Mouse (Mus musculus) CH12.LX (cell line): ENCODE results near the gene Spz1.

Experiments
- CHD2 ChIP-seq: IDR thresholded peaks from 2 replicates; pipeline ENCODE4 v1.6.1; 2011; ENCODE audit warnings: low read length, improper control_type of control experiment
- CTCF ChIP-seq, 2 experiments: IDR thresholded peaks in 1 of 2; conservative IDR thresholded peaks in 1 of 2; 2 replicates each; pipeline ENCODE4 v1.5.1; 2011 to 2012; ENCODE audit warnings: low read depth in 2 of 2, low read length in 2 of 2, improper control_type of control experiment in 1 of 2, inconsistent platforms in 1 of 2, mild to moderate bottlenecking in 1 of 2, moderate library complexity in 1 of 2
- GABPA ChIP-seq: IDR thresholded peaks from 2 replicates; pipeline ENCODE4 v1.6.1; 2012; ENCODE audit warnings: low read depth, low read length, improper control_type of control experiment, inconsistent platforms; ENCODE audit not compliant: insufficient replicate concordance
- MAX ChIP-seq: IDR thresholded peaks from 2 replicates; pipeline ENCODE4 v1.6.1; 2011; ENCODE audit warnings: low read length, improper control_type of control experiment
- POLR2A ChIP-seq: IDR thresholded peaks from 2 replicates; pipeline ENCODE4 v1.6.1; 2011; ENCODE audit warnings: low read depth, mild to moderate bottlenecking, improper control_type of control experiment, low read length
- TBP ChIP-seq: conservative IDR thresholded peaks from 2 replicates; pipeline ENCODE4 v1.6.1; 2011; ENCODE audit warnings: low read depth, low read length, improper control_type of control experiment

DNA sequence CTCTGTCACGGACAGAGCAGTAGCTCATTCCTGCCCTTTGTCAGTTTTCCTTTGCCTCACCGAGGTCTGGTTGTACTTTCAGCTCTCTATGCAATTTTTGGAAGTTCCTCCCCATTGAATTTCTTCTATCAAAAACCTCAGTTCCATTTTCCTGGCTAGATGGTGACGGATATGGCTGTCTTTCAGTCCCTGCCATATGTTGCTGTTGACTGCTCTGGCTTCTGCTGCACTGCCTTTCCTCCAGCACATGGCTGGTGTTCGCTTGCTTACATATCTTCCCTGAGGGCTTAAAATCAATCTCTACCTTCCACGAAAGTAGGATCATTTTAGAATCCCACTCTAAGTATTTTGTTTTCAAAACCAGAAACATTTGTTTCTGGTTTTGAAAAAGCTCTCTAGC is 16.5 kb downstream of the Spz1 start:
- no peak for TF ChIP-seq CHD2
- no peak for TF ChIP-seq POLR2A
- TF ChIP-seq CTCF (conservative IDR thresholded peaks at IDR 0.05 in 1 of 2, IDR thresholded peaks at IDR 0.05 in 1 of 2; ENCODE audit: low read depth in 2 of 2, low read length in 2 of 2), result no peak
- TF ChIP-seq MAX, result no peak
- TF ChIP-seq GABPA, result no peak
- TF ChIP-seq TBP, result no peak
